Mouse (Mus musculus) midbrain, embryonic 16.5 days (tissue): ENCODE measurements around the gene Bicdl2. TPM values are rescaled to one million over a fixed set of nuclear protein-coding genes. Genes with fewer than 3 reads are reported as not detected.

Experiments used
- ATAC-seq: fragments of 200-750 bp; cut with Nextera tagmentation; 2 replicates; pipeline ENCODE4 v1.8.0; 2017; ENCODE audit warnings: moderate TSS enrichment
- H3K27ac ChIP-seq: fragments of 300-500 bp; sonication (generic); 2 replicates; pipeline ENCODE4 v1.5.1; 2014; ENCODE audit warnings: mild to moderate bottlenecking, low read length, mixed read lengths
- H3K27me3 ChIP-seq: fragments of 300-500 bp; sonication (generic); 2 replicates; pipeline ENCODE4 v1.6.1; 2014; ENCODE audit warnings: low read depth, low read length, mixed read lengths; ENCODE audit not compliant: control insufficient read depth, insufficient read depth
- H3K36me3 ChIP-seq: fragments of 300-500 bp; sonication (generic); 2 replicates; pipeline ENCODE4 v1.6.1; 2014; ENCODE audit warnings: mild to moderate bottlenecking, low read length, moderate library complexity, mixed read lengths; ENCODE audit not compliant: control insufficient read depth, insufficient read depth
- H3K4me1 ChIP-seq: fragments of 300-500 bp; sonication (generic); 2 replicates; pipeline ENCODE4 v1.6.1; 2014; ENCODE audit warnings: mild to moderate bottlenecking, low read length, mixed read lengths; ENCODE audit not compliant: control insufficient read depth, insufficient read depth
- H3K4me2 ChIP-seq: fragments of 300-500 bp; sonication (generic); 2 replicates; pipeline ENCODE4 v1.6.1; 2014; ENCODE audit warnings: mild to moderate bottlenecking, low read length, mixed read lengths
- H3K4me3 ChIP-seq: fragments of 300-500 bp; sonication (generic); 2 replicates; pipeline ENCODE4 v1.5.1; 2014; ENCODE audit warnings: low read depth, mild to moderate bottlenecking, low read length, moderate library complexity, mixed read lengths
- H3K9ac ChIP-seq: fragments of 300-500 bp; sonication (generic); 2 replicates; pipeline ENCODE4 v1.6.1; 2014; ENCODE audit warnings: low read depth, low read length, mixed read lengths
- H3K9me3 ChIP-seq: fragments of 300-500 bp; sonication (generic); replicated peaks from 2 replicates; pipeline ENCODE4 v1.6.1; 2014; ENCODE audit warnings: mild to moderate bottlenecking, low read length, mixed read lengths; ENCODE audit not compliant: control insufficient read depth, poor library complexity, severe bottlenecking
- WGBS: fragments of 180-500 bp; shearing (Covaris S2); extraction: QIAGEN DNeasy Blood & Tissue Kit; methylation state at CpG from one replicate; pipeline ENCODE4 v1.1.7; 2014; 5-methylcytosine and 5-hydroxymethylcytosine counted together
- polyA plus RNA-seq: library from polyadenylated mRNA; unstranded; fragments of >200 nt; fragmentation: Nextera tagmentation; extraction: Ambion mirVana; gene quantifications from 2 replicates; pipeline ENCODE4 v1.2.1, GENCODE M21; 2015

Gene Bicdl2
- polyA plus RNA-seq, 1 experiment from 2014 or later, result not detected

DNA sequence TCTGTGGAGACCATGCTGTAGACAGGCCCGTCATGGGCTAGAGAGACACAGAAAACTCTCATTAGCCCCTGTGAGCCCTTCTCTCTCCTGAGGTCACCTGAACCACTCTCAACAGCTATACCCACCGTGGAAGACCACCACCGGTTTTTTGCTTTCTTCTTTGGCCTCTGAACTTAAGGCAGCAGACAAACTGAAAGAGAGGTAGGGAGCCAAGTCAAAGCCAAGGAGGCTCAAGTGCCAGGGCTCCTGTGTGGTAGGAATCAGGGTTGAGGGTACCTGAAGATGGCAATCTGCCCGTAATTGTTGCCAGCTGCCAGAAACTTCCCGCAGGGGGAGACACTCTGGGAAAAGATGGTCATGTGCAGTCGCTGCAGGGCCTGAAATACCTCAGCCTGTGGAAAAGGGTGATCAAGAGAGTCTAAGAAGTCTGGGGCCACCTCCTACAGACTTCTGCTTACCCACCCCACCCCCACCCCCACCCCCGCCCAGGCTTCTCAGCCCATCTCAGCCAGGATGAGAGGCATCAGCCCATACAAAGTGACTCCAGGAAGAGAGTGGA is 10.3 kb downstream of the Bicdl2 start:
- peaks cover 9% of the 10 kb centered on the region for H3K36me3 ChIP-seq
- no peak for ATAC-seq
- H3K9ac ChIP-seq, result no peak overlapping the region
- H3K27me3 ChIP-seq, result peaks cover 3% of the 10 kb centered on the region
- H3K4me3 ChIP-seq, result no peak overlapping the region
- WGBS, result 89% methylated on average over 6 of the region's 7 CpGs
- H3K9me3 ChIP-seq, result no peaks in the 10 kb centered on the region
- no peak overlapping the region for H3K4me2 ChIP-seq
- H3K27ac ChIP-seq, result no peak overlapping the region
- peaks cover 15% of the 10 kb centered on the region for H3K4me1 ChIP-seq

GRCm38 (mm10) chr17:23671519-23671918 is 11.2 kb downstream of the Bicdl2 start:
- Histone ChIP-seq H3K4me3 (no peak overlapping the region), H3K4me2 (no peak overlapping the region), H3K27ac (no peak overlapping the region), H3K4me1 (peaks cover 24% of the 10 kb centered on the region), H3K9ac (no peak overlapping the region), H3K27me3 (peaks cover 11% of the 10 kb centered on the region), H3K9me3 (no peaks in the 10 kb centered on the region), H3K36me3 (peaks cover 9% of the 10 kb centered on the region)
- 94% methylated on average over 3 of the region's 3 CpGs for WGBS
- ATAC-seq, result no peak

DNA sequence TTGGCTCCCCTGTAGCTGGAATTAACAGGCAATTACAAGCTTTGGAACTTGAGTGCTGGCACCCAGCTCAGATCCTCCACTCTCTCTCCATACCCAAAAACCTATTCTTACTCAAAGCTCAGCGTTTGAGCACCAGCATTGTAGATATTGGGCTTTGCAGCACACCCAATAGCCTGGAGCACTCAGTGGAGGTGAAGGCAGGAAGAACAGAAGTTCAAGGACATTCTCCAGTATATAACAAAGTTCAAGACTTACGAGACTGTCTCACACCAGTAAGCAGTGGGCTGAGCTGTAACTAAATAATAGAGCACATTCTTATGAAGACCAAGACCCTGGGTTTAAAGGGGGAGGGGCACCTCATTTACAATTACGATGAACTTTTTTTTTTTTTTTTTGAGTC is 12.5 kb downstream of the Bicdl2 start:
- peak overlapping the region; percentile 67 for H3K4me3 ChIP-seq
- WGBS, result 69% methylated on average over 3 of the region's 3 CpGs
- H3K9me3 ChIP-seq, result no peaks in the 10 kb centered on the region
- peak; percentile 0; the same call in 1 of the 2 replicates for ATAC-seq
- peak overlapping the region; percentile 80 for H3K9ac ChIP-seq
- peak overlapping the region; percentile 59 for H3K4me2 ChIP-seq
- H3K4me1 ChIP-seq, result peaks cover 35% of the 10 kb centered on the region
- peaks cover 5% of the 10 kb centered on the region; the same call in 1 of the 2 replicates for H3K36me3 ChIP-seq
- H3K27ac ChIP-seq, result no peak overlapping the region; the same call in 1 of the 2 replicates
- H3K27me3 ChIP-seq, result peaks cover 11% of the 10 kb centered on the region

GRCm38 (mm10) chr17:23673424-23674073 is 13.2 kb downstream of the Bicdl2 start, which contains the start of the genes Hcfc1r1 and Thoc6:
TSS of gene Hcfc1r1 (plus strand) at chr17:23673596.
TSS of gene Thoc6 (minus strand) at chr17:23673882.
- under 1% methylated on average over 45 of the region's 45 CpGs for WGBS
- Histone ChIP-seq H3K4me2 (peak within 1 kb of the TSS; percentile 59), H3K27me3 (peaks cover 11% of the 10 kb centered on the region), H3K27ac (peak within 1 kb of the TSS; percentile 87), H3K9ac (peak within 1 kb of the TSS; percentile 80), H3K36me3 (peaks cover 5% of the 10 kb centered on the region; the same call in 1 of the 2 replicates), H3K4me1 (peaks cover 35% of the 10 kb centered on the region), H3K9me3 (no peaks in the 10 kb centered on the region), H3K4me3 (peak within 1 kb of the TSS; percentile 67)
- peak; percentile 96 for ATAC-seq

DNA sequence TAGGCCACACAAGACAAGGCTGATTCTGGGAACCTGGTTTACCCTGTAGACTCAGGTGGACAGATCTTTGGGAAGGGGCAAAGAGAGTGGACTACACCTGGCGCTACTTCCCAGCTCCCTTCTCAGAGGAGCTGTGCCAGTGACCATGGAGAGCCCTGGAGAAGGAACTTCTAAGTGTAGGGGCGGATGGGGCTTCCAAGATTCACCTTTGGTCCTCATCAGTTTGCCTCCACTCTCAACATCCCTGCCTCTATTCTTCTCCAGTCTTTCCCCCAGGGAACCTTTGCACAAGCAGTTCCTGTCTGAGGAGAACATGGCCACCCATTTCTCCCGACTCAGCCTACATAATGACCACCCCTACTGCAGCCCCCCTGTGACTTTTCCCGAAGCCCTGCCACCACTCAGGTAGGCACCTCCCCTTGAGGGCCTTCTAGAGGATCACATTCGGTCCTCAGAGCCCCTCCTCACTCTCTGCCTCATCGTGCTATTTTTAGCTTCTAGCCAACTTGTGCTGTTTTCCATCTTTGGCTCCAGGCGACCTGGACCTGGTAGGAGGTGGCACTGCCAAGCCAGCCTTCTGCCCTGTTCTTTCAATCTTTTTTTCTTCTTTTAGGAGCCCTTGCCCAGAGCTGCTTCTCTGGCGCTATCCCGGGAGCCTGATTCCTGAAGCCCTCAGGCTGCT is 14.1 kb downstream of the Bicdl2 start:
- Histone ChIP-seq H3K9ac (peak overlapping the region; percentile 80), H3K4me2 (peak overlapping the region; percentile 59), H3K27me3 (peaks cover 14% of the 10 kb centered on the region), H3K4me3 (peak overlapping the region; percentile 67), H3K4me1 (peaks cover 35% of the 10 kb centered on the region), H3K27ac (peak overlapping the region; percentile 87; the same call in 1 of the 2 replicates), H3K9me3 (no peaks in the 10 kb centered on the region), H3K36me3 (0 out of 2 replicates have a peak, but pooled peaks cover 2% of the 10 kb centered on the region)
- peak; percentile 9 for ATAC-seq
- WGBS, result 39% methylated on average over 9 of the region's 9 CpGs

DNA sequence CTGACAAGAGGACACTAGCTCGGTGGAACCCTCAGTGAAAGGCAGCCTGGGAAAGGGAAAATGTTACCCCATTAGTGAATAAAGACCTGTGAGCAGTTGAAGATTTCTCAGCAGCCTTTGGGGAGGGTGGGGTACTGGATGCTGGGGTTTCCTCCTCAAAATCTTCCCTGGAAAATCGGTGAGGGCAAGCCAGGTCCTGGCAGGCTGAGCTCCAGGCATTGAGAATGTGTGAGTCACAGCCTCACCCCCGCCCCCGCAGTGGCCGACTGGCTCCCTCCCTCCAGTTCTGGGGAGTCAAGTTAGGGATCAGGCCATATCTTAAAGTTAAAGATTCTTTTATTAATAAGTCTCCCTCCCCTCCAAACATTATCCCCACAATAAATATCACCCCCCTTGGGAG is 14.8 kb downstream of the Bicdl2 start:
- no peak overlapping the region for H3K4me2 ChIP-seq
- H3K9ac ChIP-seq, result no peak overlapping the region
- no peaks in the 10 kb centered on the region for H3K36me3 ChIP-seq
- H3K4me1 ChIP-seq, result peaks cover 35% of the 10 kb centered on the region
- H3K27me3 ChIP-seq, result peaks cover 22% of the 10 kb centered on the region
- no peaks in the 10 kb centered on the region for H3K9me3 ChIP-seq
- H3K27ac ChIP-seq, result no peak overlapping the region
- WGBS, result 62% methylated on average over 5 of the region's 5 CpGs
- ATAC-seq, result no peak
- no peak overlapping the region for H3K4me3 ChIP-seq

DNA sequence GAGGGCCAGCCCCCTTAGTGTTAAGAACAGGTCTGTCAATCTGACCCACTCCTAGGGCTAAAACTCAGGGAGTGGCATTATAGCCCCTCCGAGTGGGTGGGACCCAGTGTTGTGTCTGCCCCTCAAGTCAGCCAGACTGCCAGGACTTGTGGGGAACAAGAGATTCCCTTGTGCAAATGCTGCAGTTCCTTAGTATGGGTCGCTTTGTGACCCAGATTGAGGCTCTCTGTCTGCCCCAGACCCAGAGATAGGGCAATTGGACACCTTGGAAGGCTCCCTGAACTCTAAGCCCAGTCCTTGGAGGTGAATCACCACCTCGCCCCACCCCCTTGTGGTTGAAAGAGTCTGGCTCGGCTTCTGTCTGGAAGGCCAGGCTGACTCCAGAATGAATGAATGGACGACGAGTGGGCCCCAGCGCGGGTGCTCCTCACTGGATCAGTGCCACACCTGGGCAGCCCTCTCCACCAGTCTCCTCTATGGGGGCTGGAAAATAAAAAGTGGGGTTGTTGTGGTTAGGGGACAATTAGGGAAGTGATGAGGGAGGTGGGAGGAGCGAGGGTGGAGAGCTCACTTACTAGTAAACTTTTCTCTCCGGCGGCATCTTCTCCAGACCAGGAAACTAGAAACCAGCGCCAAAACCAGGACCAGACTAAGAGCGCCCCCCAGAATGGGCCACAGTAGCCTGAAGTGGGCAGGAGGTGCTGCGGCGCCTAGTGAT is 15.4 kb downstream of the Bicdl2 start:
- Histone ChIP-seq H3K9ac (no peak overlapping the region), H3K4me3 (peak overlapping the region; percentile 43; the same call in 1 of the 2 replicates), H3K27me3 (peaks cover 28% of the 10 kb centered on the region), H3K4me1 (peaks cover 35% of the 10 kb centered on the region), H3K27ac (no peak overlapping the region), H3K36me3 (no peaks in the 10 kb centered on the region), H3K9me3 (no peaks in the 10 kb centered on the region), H3K4me2 (peak overlapping the region; percentile 75; the same call in 1 of the 2 replicates)
- WGBS, result 13% methylated on average over 15 of the region's 15 CpGs
- no peak for ATAC-seq

GRCm38 (mm10) chr17:23676473-23677031 is 16.2 kb downstream of the Bicdl2 start:
- no peaks in the 10 kb centered on the region for H3K36me3 ChIP-seq
- H3K4me3 ChIP-seq, result peak overlapping the region; percentile 43
- H3K4me1 ChIP-seq, result peaks cover 35% of the 10 kb centered on the region
- H3K27ac ChIP-seq, result no peak overlapping the region
- peaks cover 36% of the 10 kb centered on the region for H3K27me3 ChIP-seq
- WGBS, result 0% methylated on average over 29 of the region's 37 CpGs
- H3K9me3 ChIP-seq, result no peaks in the 10 kb centered on the region
- ATAC-seq, result no peak
- H3K4me2 ChIP-seq, result peak overlapping the region; percentile 75
- H3K9ac ChIP-seq, result peak overlapping the region; percentile 43
